Mouse (Mus musculus) mesoderm, embryonic 11.5 days (tissue): ENCODE data around the gene Tpx2.

Experiments
- DNase-seq: peaks from one replicate; pipeline ENCODE4 v3.0.0-alpha.2; 2012; ENCODE audit warnings: low read depth, low spot score

Gene Tpx2

DNA sequence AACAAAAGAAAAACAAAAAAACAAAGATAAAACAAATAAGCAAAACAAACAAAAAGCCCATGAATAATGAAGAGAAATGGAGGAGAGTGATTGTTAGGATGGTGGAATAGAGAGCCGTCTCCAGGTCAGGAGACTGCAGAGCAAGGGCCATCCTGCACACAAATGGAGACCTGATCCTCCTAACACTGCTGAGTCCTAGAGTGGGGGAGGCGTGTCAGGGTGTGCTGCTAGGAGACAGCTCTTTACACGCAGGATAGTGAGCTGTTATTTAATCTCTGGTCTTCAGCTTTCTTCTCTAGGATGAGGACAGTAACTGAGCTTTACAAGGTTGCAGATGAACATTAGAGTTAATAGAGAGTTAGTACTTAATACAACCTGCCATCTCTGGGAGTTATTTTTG is 14.9 kb downstream of the Tpx2 start:
- no peak for DNase-seq

- DNase-seq, result no peak
Measured at GRCm38 (mm10) chr2:152863346-152863745, 15.6 kb downstream of the Tpx2 start.

DNA sequence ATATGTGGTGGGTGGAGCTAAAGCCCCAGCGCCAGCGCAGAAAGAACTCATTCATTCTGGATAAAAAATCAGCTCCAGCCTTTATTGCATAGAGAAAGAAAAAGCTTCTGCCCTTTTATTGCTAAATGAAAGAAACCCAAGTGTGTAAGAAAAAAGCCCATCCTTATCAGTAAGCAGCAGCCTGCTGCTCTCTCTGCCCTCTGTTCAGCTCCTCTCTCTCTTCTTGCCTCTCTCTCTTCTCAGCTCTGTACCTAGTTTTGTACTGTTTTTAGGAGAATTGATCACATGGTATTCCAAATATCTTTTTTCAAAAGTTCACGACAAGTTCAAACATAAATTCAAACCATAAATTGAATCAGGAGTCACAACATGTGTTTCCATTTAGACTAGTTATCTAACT is 30.5 kb downstream of the Tpx2 start:
- no peak for DNase-seq

- no peak for DNase-seq
Measured at GRCm38 (mm10) chr2:152880898-152881297, 33.1 kb downstream of the Tpx2 start.

DNA sequence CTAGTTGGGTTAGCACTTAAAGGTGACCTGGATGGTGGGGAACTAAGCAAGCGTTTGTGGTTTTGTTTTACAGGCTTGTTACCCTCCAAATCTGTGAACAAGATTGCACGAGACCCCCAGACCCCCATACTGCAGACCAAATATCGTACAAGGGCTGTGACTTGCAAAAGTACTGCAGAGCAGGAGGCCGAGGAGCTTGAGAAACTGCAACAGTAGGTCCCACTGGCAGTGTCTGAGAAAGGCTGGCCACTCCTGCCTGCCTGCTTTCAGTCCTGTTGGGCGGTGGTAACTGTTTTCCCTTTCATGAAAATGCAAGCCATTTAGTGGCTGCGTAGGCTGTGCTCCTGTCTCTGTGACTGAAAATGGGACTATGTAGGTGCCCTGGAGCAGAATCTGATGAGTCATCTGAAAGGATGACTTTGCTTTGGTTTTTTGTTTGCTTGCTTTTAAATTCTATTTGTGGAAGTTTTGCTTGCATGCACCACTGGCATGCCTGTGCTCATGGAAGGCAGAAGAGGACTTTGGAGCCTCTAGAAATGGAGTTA is 36.4 kb downstream of the Tpx2 start:
- DNase-seq, result no peak

DNA sequence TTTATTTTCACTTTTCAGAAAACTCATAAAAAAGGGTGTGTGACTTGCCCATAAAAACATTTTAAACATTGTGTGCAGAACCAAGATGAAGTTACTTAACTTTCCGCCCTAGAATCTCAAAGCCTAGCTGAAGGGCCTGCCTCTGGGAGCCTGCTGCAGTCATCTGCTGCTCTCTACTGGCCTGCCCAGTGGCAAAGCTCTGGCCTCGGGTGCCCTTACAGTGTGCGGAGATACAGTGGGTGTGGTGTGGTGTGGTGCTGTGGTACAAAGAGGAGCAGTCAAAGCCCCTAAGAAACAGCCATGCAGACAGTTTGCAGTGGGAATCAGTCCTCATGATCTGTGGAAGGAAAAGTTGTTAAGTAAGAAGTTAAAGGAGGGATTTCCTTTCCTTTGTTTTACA is 39.5 kb downstream of the Tpx2 start:
- no peak for DNase-seq

DNA sequence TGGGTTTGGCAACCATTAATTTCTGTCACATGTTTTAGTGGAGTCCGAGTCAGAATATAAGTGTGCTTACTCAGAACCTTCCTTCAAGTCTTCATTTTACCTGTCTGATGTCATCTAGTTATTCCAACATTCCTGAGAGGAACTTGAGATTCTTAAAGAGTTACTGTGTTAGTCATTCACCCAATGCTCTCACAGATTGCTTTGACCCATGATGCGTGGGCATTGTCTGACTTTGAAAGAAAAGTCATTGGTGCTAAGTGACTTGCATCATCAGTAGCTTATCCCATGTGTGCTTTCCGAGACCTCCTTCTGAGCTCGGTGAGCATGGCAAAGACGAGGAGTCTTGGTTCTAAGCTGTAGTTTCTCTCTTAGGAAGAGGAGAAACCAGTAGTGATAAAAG is 41.0 kb downstream of the Tpx2 start:
- no peak for DNase-seq

GRCm38 (mm10) chr2:152895834-152896233 is 48.1 kb downstream of the Tpx2 start:
- DNase-seq, result no peak

- no peak for DNase-seq
Measured at GRCm38 (mm10) chr2:152896926-152897325, 49.2 kb downstream of the Tpx2 start.

- no peak for DNase-seq
Measured at GRCm38 (mm10) chr2:152899011-152899410, 51.2 kb downstream of the Tpx2 start.

GRCm38 (mm10) chr2:152901296-152901695 is 53.5 kb downstream of the Tpx2 start:
- DNase-seq, result no peak

DNA sequence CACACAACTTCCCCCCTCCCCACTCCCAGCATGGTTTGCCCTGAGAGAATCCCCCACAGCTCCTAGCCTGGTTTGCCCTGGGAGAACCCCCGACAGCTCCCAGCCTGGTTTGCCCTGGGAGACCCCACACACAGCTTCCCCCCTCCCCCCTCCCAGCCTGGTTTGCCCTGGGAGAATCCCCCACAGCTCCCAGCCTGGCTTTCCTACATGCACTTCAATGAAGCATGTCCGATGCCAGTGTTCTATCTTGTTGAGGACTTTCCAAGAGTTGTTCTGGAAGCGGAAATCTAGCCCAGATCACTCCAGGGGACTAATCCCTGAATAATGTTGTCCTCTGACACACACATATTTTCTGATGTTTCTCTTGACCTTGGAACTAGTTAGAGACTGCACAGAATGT is 54.9 kb downstream of the Tpx2 start:
- no peak for DNase-seq

DNA sequence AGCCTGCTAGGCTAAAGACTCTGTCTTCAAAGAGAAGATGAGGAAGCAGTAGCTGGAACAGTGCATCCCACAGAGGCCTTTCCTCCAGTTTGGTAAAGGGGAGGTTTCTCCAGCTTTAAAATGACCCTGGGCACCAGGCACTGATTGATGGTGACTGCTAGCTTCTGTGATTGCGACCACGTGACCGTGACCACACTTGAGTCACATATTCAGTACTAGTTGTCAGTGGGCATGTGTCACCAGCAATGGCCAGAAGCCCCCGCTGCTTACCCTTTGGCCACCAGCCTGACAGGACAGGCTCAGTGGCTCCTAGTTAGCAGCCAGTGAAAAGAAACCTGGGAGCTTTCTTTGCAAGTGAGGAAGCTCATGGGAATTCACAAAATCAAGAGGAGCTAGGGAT is 55.8 kb downstream of the Tpx2 start:
- no peak for DNase-seq

DNA sequence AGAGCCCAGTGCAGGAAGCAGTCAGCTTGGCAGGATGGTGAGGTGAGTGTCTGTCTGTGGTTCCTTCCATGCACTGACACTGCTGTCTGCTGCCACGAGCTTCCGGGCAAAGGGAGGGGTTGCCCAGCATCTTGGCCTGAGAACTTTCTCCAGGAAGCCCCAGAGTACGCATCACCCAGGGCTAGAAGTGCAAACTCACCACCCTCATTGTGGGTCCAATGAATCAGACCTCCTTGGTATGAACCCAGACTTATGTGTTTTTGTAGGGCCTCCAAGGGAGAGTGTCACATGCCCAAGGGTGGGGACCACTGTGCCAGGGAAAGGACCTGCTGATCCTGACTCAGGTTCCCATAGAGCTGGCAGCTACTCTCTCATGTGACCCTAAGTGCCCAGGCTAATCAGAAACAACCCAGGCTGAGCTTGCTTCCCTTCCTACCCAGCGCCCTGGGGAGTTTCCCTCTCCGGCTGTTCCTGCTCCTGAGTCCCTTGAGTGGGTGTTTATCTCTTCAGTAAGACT is 56.4 kb downstream of the Tpx2 start:
- DNase-seq, result no peak

- peak; percentile 57 for DNase-seq
Measured at GRCm38 (mm10) chr2:152905036-152905829, 57.5 kb downstream of the Tpx2 start.

GRCm38 (mm10) chr2:152906274-152907037 is 58.7 kb downstream of the Tpx2 start:
- DNase-seq, result no peak

DNA sequence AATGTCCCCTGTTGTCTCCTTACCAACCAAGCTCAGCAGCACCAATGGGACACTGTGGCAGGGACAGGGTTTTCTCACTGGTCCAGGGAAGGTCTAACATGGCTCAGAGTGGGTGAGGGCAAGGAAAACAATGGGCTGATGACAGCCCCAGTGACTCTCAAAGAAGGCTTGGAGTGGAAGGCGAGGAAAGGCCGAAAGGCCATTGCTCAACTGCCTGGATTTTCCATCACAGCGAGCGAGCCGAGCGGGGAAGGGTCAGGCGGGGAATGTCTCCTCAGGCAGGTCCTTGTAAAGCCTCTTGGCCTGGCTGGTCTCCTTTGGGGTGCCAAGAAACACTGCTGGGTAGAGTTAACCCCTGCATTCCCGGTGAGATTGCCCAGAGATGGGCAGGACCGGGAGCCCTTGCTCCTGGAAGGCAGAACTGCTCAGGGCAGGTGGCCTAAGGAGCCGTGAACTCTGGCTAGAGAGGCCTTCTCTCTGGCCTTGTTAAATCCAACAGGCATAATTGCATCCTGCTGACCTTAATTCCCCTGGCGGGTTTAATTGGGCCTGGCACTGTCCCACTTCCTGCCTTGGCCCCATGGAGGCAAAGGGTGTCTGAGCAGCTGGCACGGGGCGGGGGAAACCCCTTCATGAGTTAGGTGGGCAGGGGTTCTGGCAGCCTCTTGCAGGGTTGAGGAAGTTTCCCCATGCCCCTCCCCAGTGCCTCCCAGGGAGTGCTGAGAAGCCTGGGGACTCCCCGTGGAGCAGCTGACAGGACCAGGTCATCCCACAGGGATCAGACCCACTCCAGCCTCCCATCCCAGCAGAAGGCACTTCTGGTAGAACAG is 59.6 kb downstream of the Tpx2 start:
- DNase-seq, result no peak

- DNase-seq, result no peak
Measured at GRCm38 (mm10) chr2:152909848-152910247, 62.1 kb downstream of the Tpx2 start.

DNA sequence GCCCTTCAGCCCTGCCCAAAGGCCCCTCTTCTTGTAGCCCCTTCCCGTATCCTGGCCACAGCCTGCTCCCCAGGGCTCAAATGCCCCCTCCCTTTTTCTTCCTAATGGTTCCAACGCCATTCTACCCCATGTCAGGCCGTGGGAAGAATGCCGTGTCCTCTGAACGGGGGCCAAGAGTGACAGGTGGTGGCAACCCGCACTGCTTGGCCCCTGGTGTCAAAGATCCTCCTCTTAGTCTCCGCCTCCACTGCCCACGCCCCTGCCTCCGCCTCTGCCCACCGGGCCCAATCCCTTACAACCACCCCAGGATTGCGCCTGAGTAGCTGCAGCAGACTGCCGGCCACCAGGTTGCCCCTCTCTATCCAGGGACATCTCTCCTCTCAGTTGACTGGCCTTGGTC is 63.3 kb downstream of the Tpx2 start, which contains the start of gene Mylk2:
Mylk2 (plus strand) TSS at position 322 of the 400 bp plus-strand sequence.
- DNase-seq, result no peak

DNA sequence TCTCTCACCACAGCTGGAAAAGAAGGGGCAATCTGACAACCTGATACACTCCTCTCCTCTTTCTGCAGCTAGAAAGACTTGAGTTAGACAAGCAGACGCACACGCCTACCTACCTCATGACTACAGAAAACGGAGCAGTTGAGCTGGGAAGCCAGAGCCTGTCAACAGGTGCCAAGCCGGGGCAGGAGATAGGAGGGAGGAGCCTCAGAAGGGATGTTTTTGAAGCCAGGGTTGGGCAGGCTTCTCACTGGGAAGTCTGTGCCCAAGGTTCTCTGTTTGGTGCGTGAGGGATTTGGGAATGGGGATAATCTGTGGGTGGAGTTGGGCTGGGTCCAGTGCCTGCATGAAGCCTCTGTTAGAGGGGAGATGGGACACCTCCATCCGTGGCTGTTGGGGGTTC is 63.7 kb downstream of the Tpx2 start:
- no peak for DNase-seq

- DNase-seq, result no peak
Measured at GRCm38 (mm10) chr2:152913471-152913870, 65.7 kb downstream of the Tpx2 start.
